Mouse (Mus musculus) bone marrow macrophage, adult 2 months (primary cell): ENCODE results near the gene Tbc1d7.

Experiments used
- CTCF ChIP-seq: IDR thresholded peaks from 2 replicates; pipeline ENCODE4 v1.5.1; 2012; ENCODE audit warnings: low read depth, mild to moderate bottlenecking, low read length, moderate library complexity
- POLR2A ChIP-seq: IDR thresholded peaks from 2 replicates; pipeline ENCODE4 v1.6.1; 2012; ENCODE audit warnings: mild to moderate bottlenecking, low read depth, low read length, borderline replicate concordance

GRCm38 (mm10) chr13:43197187-43197586, 25.9 kb upstream of the Tbc1d7 start:
- TF ChIP-seq CTCF (0 out of 2 replicates have a peak, but pooled peaks have one; percentile 10), POLR2A (no peak)
